Mouse (Mus musculus): ENCODE measurements around the gene Itpa. TPM values are rescaled to one million over a fixed set of nuclear protein-coding genes. Genes with fewer than 3 reads are reported as not detected.

The Itpa gene
- polyA plus RNA-seq, 1 experiment from 2014 or later, result 138 TPM

DNA sequence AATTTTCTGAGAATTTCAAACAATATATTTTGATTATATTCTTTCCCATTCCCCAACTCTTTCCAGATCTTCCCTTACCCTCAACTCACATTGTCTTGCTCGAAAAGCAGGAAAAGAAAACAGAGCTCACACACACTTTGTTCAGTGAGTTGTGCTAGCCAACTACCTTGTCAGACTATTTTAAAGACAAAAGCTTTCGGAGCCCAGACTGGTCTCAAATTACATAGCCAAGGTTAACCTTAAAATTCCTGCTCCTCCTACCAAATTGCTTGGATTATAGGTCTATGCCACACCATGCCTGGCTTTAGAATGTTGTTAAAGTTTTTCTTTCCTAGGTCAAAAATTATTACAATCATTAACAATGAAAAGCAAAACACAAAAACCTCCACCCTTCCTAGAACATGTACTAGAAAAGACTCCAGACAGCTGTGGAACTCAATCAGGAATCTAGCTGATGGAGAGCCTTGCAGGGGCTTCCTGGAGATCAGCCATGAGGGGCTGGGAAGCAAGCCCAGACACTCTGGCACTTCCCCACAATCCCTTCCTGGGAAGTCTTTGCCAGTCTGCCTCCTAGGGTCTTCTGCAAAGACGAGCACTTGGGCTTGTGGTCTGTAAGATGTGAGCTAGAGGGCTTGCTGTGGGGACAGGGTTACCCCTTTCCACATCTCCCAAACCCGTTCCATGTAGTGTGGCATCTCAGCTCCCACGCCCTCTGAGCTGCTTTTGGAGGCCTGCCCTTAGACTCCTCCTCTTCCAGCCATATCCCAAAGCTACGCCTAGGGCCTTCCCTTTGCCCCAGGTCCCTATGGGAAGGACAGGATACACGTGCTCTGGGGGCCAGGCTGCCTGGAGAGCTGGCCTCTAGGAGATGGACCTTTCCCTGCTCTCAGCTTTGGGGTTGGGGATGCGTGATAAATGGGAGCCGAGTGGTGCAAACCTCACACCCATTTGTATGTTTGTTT is 36.9 kb downstream of the Itpa start:
- Histone ChIP-seq H3K27ac (no peak overlapping the region), H3K9ac (no peak overlapping the region), H3K4me3 (no peak overlapping the region), H3K36me3 (peaks cover 24% of the 10 kb centered on the region), H3K9me3 (no peaks in the 10 kb centered on the region), H3K4me1 (no peaks in the 10 kb centered on the region), H3K27me3 (replicated peaks) (0 out of 2 replicates have a peak, but pooled peaks cover 7% of the 10 kb centered on the region), H3K4me2 (replicated peaks) (no peak overlapping the region)
- no peak for ATAC-seq (ENCODE audit: low FRiP score, low read depth)
- whole genome bisulfite sequencing, result 73% methylated on average over 9 of the region's 9 CpGs

DNA sequence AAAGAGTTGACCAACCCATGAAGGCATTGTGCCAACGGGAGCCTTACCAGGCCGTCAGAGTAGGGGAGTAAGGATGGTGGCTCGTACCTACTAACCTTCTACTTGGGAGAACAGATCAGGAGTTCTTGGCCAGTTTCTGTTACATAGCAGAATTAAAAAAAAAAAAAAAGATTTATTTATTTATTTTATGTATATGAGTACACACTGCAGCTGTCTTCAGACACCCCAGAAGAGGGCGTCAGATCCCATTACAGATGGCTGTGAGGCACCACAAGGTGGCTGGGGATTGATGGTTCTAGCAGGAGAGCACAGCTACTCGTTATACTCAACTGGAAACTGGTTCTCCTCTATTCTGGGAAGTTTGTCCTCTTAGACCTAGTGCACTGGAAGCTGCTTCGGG is 37.8 kb downstream of the Itpa start:
- H3K4me3 ChIP-seq, result no peak overlapping the region
- no peak overlapping the region for H3K9ac ChIP-seq
- H3K27me3 ChIP-seq (replicated peaks), result no peaks in the 10 kb centered on the region
- H3K36me3 ChIP-seq, result peaks cover 31% of the 10 kb centered on the region
- no peak overlapping the region for H3K27ac ChIP-seq
- H3K4me1 ChIP-seq, result no peaks in the 10 kb centered on the region
- 78% methylated on average over 6 of the region's 6 CpGs for WGBS
- ATAC-seq (ENCODE audit: low FRiP score, low read depth), result no peak
- no peaks in the 10 kb centered on the region for H3K9me3 ChIP-seq
- H3K4me2 ChIP-seq (replicated peaks), result no peak overlapping the region

DNA sequence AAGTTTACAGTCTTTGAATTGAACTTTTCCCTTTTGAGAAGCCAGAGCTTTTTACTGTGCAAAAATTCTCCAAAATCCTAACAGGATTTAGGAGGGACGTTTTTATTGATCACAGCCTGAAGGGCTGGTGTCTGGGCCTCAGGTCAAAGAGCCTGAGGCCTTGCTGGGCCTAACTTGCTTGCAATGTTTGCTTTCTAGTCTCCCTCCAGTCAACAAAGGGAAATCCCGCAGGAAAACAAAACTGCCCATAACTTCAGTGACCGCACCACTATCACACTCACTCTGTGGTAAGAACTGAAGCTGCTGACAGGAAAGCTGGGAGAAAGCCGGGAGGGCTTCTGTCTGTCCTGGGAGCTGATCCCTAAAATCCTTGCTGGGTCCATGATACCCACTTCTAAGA is 39.2 kb downstream of the Itpa start:
- Histone ChIP-seq H3K27me3 (replicated peaks) (no peaks in the 10 kb centered on the region), H3K4me1 (no peaks in the 10 kb centered on the region), H3K27ac (no peak overlapping the region), H3K4me3 (no peak overlapping the region), H3K36me3 (peaks cover 45% of the 10 kb centered on the region), H3K9me3 (no peaks in the 10 kb centered on the region), H3K9ac (no peak overlapping the region), H3K4me2 (replicated peaks) (no peak overlapping the region)
- ATAC-seq (ENCODE audit: low FRiP score, low read depth), result no peak
- WGBS, result 73% methylated on average over 4 of the region's 4 CpGs

DNA sequence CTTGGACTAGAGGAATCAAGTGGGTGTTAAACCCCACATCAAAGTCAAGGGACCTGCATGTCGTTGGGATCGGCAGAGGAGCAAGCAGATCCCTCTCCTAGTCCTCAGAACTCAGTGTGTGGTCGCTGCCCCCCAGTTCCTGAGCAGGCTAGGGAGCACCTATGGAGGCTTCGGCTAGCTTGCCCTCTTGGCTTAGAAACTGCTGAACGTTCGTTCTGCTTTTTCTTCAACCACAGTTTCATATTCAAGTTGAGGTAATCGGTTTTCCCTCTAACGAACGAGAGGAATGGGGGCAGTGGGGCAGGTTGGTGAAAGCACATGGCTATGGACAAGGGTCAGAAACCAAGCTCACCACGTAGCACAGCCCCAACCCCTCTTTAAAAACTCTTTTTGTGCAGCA is 39.6 kb downstream of the Itpa start:
- no peak overlapping the region for H3K27ac ChIP-seq
- H3K9me3 ChIP-seq, result no peaks in the 10 kb centered on the region
- ATAC-seq (ENCODE audit: low FRiP score, low read depth), result no peak
- no peak overlapping the region for H3K4me3 ChIP-seq
- H3K36me3 ChIP-seq, result peaks cover 50% of the 10 kb centered on the region
- no peaks in the 10 kb centered on the region for H3K4me1 ChIP-seq
- WGBS, result 71% methylated on average over 10 of the region's 10 CpGs
- no peak overlapping the region for H3K4me2 ChIP-seq (replicated peaks)
- no peak overlapping the region for H3K9ac ChIP-seq
- H3K27me3 ChIP-seq (replicated peaks), result no peaks in the 10 kb centered on the region

DNA sequence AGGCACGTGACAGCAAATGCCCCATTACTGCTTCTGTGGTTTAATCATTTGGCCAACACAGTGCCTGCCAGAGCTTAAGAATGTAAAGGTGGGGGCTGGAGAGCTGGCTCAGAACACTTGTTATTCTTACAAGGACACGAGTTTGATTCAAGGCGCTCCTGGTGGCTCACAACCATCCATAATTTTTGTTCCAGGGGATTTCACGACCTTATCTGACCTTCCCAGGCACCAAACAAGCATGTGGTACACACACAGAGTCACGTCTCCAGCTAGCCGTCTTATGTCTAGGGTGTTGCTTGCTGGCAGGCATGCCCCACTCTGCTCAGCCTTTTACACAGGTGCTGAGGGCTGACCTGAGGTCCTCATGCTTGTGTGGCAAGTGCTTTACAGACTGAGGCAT is 50.5 kb downstream of the Itpa start:
- Histone ChIP-seq H3K9me3 (no peaks in the 10 kb centered on the region), H3K4me2 (replicated peaks) (no peak overlapping the region), H3K9ac (no peak overlapping the region), H3K27me3 (replicated peaks) (no peaks in the 10 kb centered on the region), H3K4me1 (no peaks in the 10 kb centered on the region), H3K27ac (no peak overlapping the region), H3K4me3 (no peak overlapping the region), H3K36me3 (peaks cover 79% of the 10 kb centered on the region)
- ATAC-seq (ENCODE audit: low FRiP score, low read depth), result no peak
- 79% methylated on average over 6 of the region's 6 CpGs for WGBS

DNA sequence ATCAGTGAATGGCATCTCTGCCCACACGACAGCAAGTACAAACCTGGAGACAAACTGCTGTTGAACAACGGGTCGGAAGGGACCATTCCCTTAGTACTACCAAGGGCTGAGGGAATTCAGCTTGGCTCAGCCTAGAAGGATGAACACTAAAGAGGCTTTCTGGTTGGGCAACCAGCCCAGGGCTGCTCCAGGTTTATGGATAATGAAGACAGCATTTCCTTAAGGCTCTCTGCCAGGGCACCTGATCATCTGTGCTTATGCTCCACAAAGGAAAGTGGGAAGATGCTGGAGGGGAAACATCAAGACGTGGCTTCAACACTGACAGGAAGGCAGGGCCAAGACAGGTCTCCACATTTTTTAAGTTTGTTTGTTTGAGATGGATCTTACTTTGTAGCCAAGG is 57.0 kb downstream of the Itpa start:
- peaks cover 77% of the 10 kb centered on the region for H3K36me3 ChIP-seq
- no peak overlapping the region for H3K9ac ChIP-seq
- no peaks in the 10 kb centered on the region for H3K27me3 ChIP-seq (replicated peaks)
- H3K9me3 ChIP-seq, result no peaks in the 10 kb centered on the region
- H3K27ac ChIP-seq, result no peak overlapping the region
- H3K4me1 ChIP-seq, result no peaks in the 10 kb centered on the region
- 80% methylated on average over 4 of the region's 4 CpGs for WGBS
- no peak overlapping the region for H3K4me3 ChIP-seq
- ATAC-seq (ENCODE audit: low FRiP score, low read depth), result no peak
- no peak overlapping the region for H3K4me2 ChIP-seq (replicated peaks)

DNA sequence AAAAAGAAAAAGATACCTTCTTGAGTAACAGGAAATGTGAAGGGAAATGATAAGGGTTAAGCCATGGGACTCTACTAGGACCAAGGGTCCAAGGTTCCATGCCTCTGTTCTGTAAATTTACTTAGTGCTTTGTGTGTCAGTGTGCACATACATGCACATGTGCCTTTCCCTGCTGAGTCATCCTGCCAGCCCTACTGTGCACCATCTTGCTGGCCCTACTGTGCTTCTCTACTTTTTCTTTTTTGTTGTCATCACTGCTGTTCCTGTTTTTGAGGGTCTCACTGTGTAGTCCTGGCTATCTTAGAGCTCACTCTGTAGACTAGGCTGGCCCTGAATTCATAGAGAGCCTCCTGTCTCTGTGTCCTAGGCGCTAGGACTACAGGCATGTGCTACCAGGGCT is 60.3 kb downstream of the Itpa start:
- no peaks in the 10 kb centered on the region for H3K27me3 ChIP-seq (replicated peaks)
- no peak overlapping the region for H3K27ac ChIP-seq
- 95% methylated on average over 1 of the region's 1 CpGs for WGBS
- H3K9ac ChIP-seq, result no peak overlapping the region
- no peak for ATAC-seq (ENCODE audit: low FRiP score, low read depth)
- peaks cover 88% of the 10 kb centered on the region for H3K36me3 ChIP-seq
- H3K4me1 ChIP-seq, result no peaks in the 10 kb centered on the region
- H3K4me2 ChIP-seq (replicated peaks), result no peak overlapping the region
- H3K9me3 ChIP-seq, result no peaks in the 10 kb centered on the region
- H3K4me3 ChIP-seq, result no peak overlapping the region

DNA sequence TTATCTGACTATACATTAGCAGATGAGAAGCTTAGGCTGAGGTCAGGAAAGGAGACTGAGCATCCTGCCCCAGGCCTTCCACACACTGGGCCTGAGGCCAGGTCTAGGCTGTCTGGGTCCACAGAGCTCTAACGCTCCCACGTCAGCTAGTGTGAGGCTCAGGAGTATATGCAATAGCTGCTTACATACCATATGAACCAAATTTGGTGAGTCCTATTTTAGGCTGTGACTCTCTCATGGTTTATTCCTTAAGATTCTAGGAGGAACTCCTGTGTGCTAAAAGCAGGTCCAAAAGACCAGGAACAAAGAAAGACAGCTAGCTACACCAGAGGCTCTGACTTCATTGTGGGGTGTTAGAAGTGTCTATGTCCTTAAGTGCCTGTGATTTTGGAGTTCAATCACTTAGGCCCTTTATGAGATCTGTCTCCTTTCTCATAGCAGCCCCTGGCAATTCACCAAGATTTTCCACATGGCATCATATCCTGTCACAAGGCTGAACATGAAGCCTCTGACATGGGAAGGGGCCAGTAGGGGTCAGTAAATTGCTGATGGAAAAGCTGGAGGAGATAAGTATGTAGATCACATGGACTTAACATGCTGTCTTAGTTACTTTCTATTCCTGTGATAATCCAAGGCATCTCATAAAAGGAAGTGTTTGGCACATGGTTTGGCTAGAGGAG is 61.6 kb downstream of the Itpa start:
- Histone ChIP-seq H3K36me3 (peaks cover 89% of the 10 kb centered on the region), H3K4me3 (no peak overlapping the region), H3K27ac (no peak overlapping the region), H3K27me3 (replicated peaks) (no peaks in the 10 kb centered on the region), H3K9me3 (no peaks in the 10 kb centered on the region), H3K4me2 (replicated peaks) (no peak overlapping the region), H3K9ac (no peak overlapping the region), H3K4me1 (no peaks in the 10 kb centered on the region)
- no peak for ATAC-seq (ENCODE audit: low FRiP score, low read depth)
- WGBS, result 97% methylated on average over 2 of the region's 2 CpGs

DNA sequence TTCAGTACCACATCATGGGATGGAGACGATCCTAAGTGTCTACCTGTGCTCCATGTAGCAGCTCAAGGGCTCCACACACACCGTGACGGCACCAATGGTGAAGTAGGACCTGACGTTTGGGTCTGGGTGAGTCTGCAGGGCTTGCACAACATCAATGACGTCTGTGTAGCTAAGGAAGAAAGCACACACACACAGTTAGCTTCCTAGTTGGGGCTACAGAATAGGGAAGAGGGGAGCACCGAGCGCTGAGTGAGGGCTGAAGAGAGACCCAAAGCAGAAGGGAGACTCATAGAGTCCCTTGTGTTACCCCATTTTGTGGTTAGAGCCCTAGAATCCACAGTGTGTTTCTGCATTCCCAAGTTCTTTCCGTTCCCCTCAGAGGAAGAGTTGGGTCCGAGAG is 63.3 kb downstream of the Itpa start:
- H3K4me2 ChIP-seq (replicated peaks), result no peak overlapping the region
- no peaks in the 10 kb centered on the region for H3K4me1 ChIP-seq
- no peaks in the 10 kb centered on the region for H3K27me3 ChIP-seq (replicated peaks)
- WGBS, result 92% methylated on average over 9 of the region's 9 CpGs
- H3K9ac ChIP-seq, result no peak overlapping the region
- no peak overlapping the region for H3K4me3 ChIP-seq
- H3K27ac ChIP-seq, result no peak overlapping the region
- H3K9me3 ChIP-seq, result no peaks in the 10 kb centered on the region
- peaks cover 90% of the 10 kb centered on the region for H3K36me3 ChIP-seq
- ATAC-seq (ENCODE audit: low FRiP score, low read depth), result no peak

Other genes with a start within 250 kb of the Itpa start
- gene Vps16, start 243.3 kb upstream of the Itpa start, polyA plus RNA-seq (2016; fragmentation: Nextera tagmentation; extraction: Ambion mirVana), result 104 and 120 TPM in 2 replicates
- 11.8 TPM in 2 replicates for gene Pced1a, start 242.9 kb upstream of the Itpa start, polyA plus RNA-seq (2016; fragmentation: Nextera tagmentation; extraction: Ambion mirVana)
- gene Ptpra, start 217.3 kb upstream of the Itpa start, polyA plus RNA-seq (2016; fragmentation: Nextera tagmentation; extraction: Ambion mirVana), result 114 and 124 TPM in 2 replicates
- 77.7 and 80.8 TPM in 2 replicates for gene Mrps26, start 103.9 kb upstream of the Itpa start, polyA plus RNA-seq (2016; fragmentation: Nextera tagmentation; extraction: Ambion mirVana)
- gene Oxt, start 91.4 kb upstream of the Itpa start, polyA plus RNA-seq (2016; fragmentation: Nextera tagmentation; extraction: Ambion mirVana), result not detected in 2 replicates
- not detected in 2 replicates for gene Avp, start 85.1 kb upstream of the Itpa start, polyA plus RNA-seq (2016; fragmentation: Nextera tagmentation; extraction: Ambion mirVana)
- gene Fastkd5, start 37.6 kb upstream of the Itpa start, polyA plus RNA-seq (2016; fragmentation: Nextera tagmentation; extraction: Ambion mirVana), result 15.1 and 17.2 TPM in 2 replicates
- gene Ubox5, start 37.6 kb upstream of the Itpa start, polyA plus RNA-seq (2016; fragmentation: Nextera tagmentation; extraction: Ambion mirVana), result 13.1 and 14.4 TPM in 2 replicates
- gene Lzts3, start 24.8 kb upstream of the Itpa start, polyA plus RNA-seq (2016; fragmentation: Nextera tagmentation; extraction: Ambion mirVana), result 7.5 and 8.2 TPM in 2 replicates
- 57.4 and 58.4 TPM in 2 replicates for gene Ddrgk1, start 3.0 kb upstream of the Itpa start, polyA plus RNA-seq (2016; fragmentation: Nextera tagmentation; extraction: Ambion mirVana)
- 0.11 and 0.20 TPM in 2 replicates for gene Slc4a11, start 29.9 kb downstream of the Itpa start, polyA plus RNA-seq (2016; fragmentation: Nextera tagmentation; extraction: Ambion mirVana)
- 86.6 and 95.0 TPM in 2 replicates for gene 4930402H24Rik, start 238.8 kb downstream of the Itpa start, polyA plus RNA-seq (2016; fragmentation: Nextera tagmentation; extraction: Ambion mirVana)
- gene Atrn, start 238.9 kb downstream of the Itpa start, polyA plus RNA-seq (2016; fragmentation: Nextera tagmentation; extraction: Ambion mirVana), result 13.5 and 13.6 TPM in 2 replicates

Data from neural tube, embryonic 12.5 days (tissue).